Mouse (Mus musculus) myocyte (in vitro differentiated cells): ENCODE measurements around the gene Hyal3. TPM values are rescaled to one million over a fixed set of nuclear protein-coding genes. Genes with fewer than 3 reads are reported as not detected.
A peak's percentile ranks its signal among the peaks of the same experiment; 100 is the strongest.

ENCODE experiments used
- H3K27me3 ChIP-seq: one replicate; pipeline ENCODE4 v1.6.1; 2011; ENCODE audit not compliant: control insufficient read depth, insufficient read depth, insufficient read length
- H3K36me3 ChIP-seq: one replicate; pipeline ENCODE4 v1.6.1; 2011; ENCODE audit not compliant: control insufficient read depth, insufficient read depth
- H3K4me2 ChIP-seq: one replicate; pipeline ENCODE4 v1.6.1; 2011; ENCODE audit warnings: low read depth, control low read depth
- H3K4me3 ChIP-seq: one replicate; pipeline ENCODE4 v1.5.1; 2011; ENCODE audit warnings: mild to moderate bottlenecking, control low read depth, moderate library complexity
- H3K79me2 ChIP-seq: one replicate; pipeline ENCODE4 v1.6.1; 2011; ENCODE audit not compliant: control insufficient read depth, insufficient read depth
- H3ac ChIP-seq: one replicate; pipeline ENCODE4 v1.6.1; 2011; ENCODE audit not compliant: control insufficient read depth, insufficient read length
- CEBPB ChIP-seq: IDR thresholded peaks from 2 replicates; pipeline ENCODE4 v1.6.1; 2011; ENCODE audit warnings: mild to moderate bottlenecking, moderate library complexity; ENCODE audit not compliant: poor library complexity, insufficient read depth, severe bottlenecking
- E2F4 ChIP-seq: IDR thresholded peaks from one replicate; pipeline ENCODE4 v1.6.1; 2011; ENCODE audit warnings: mild to moderate bottlenecking, control low read depth, moderate library complexity; ENCODE audit not compliant: insufficient read depth
- MAX ChIP-seq: IDR thresholded peaks from one replicate; pipeline ENCODE4 v1.6.1; 2011; ENCODE audit warnings: low read depth, mild to moderate bottlenecking, control low read depth
- MYOD1 ChIP-seq, 3 experiments: IDR thresholded peaks; one replicate each; pipeline ENCODE4 v1.6.1; 2011; ENCODE audit warnings: control low read depth in 2 of 3, low read depth in 2 of 3, mild to moderate bottlenecking in 2 of 3, moderate library complexity in 1 of 3; ENCODE audit not compliant: insufficient read length in 2 of 3, control insufficient read depth in 1 of 3
- MYOG ChIP-seq, 3 experiments: IDR thresholded peaks; one replicate each; pipeline ENCODE4 v1.6.1; 2011; ENCODE audit warnings: control low read depth in 2 of 3, low read depth in 2 of 3, mild to moderate bottlenecking in 2 of 3; ENCODE audit not compliant: insufficient read length in 2 of 3, control insufficient read depth in 1 of 3, insufficient read depth in 1 of 3
- POLR2A ChIP-seq: IDR thresholded peaks from one replicate; pipeline ENCODE4 v1.6.1; 2011; ENCODE audit warnings: low read depth, mild to moderate bottlenecking, control low read depth, moderate library complexity; ENCODE audit not compliant: insufficient read length
- POLR2AphosphoS2 ChIP-seq: IDR thresholded peaks from one replicate; pipeline ENCODE4 v1.6.1; 2011; ENCODE audit warnings: low read depth, control low read depth; ENCODE audit not compliant: insufficient read length
- REST ChIP-seq: IDR thresholded peaks from one replicate; pipeline ENCODE4 v1.6.1; 2011; ENCODE audit warnings: mild to moderate bottlenecking, control low read depth, moderate library complexity; ENCODE audit not compliant: insufficient read depth, insufficient read length
- SRF ChIP-seq: IDR thresholded peaks from one replicate; pipeline ENCODE4 v1.6.1; 2011; ENCODE audit warnings: low read depth; ENCODE audit not compliant: control insufficient read depth, insufficient read length
- TCF12 ChIP-seq: IDR thresholded peaks from one replicate; pipeline ENCODE4 v1.6.1; 2011; ENCODE audit warnings: mild to moderate bottlenecking, control low read depth; ENCODE audit not compliant: poor library complexity, insufficient read depth, severe bottlenecking
- TCF3 ChIP-seq: IDR thresholded peaks from one replicate; pipeline ENCODE4 v1.6.1; 2011; ENCODE audit warnings: low read depth, control low read depth; ENCODE audit not compliant: insufficient read length
- USF1 ChIP-seq: IDR thresholded peaks from one replicate; pipeline ENCODE4 v1.6.1; 2011; ENCODE audit warnings: low read depth, mild to moderate bottlenecking, control low read depth, moderate library complexity
- polyA plus RNA-seq: library from polyadenylated mRNA; unstranded; fragments of >200 nt; fragmentation: generic; extraction: Trizol; gene quantifications from one replicate; pipeline ENCODE4 v1.2.1, GENCODE M21; 2012; ENCODE audit warnings: missing spikeins

Gene Hyal3
- polyA plus RNA-seq, 1 experiment = 0.43 TPM

DNA sequence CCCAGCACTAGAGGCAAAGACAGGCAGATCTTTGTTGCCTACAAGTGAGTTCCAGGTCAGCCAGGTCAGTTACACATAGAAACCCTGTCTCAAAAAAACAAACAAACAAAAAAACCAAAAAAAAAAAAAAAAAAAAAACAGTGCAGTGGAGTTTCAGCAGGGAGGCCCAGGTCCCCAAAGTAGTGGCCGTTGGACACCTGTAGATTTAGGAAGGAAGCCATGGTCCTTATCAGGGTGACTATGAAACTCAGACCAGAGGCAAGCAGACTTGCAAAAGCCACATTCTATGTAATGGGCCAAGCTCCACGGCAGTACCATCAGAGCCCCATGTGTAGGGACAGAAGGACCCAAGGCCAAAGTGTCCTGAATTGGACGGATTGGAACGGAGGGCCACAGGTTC is 966 bp downstream of the Hyal3 start:
- TF ChIP-seq POLR2AphosphoS2 (no peak), CEBPB (no peak), POLR2A (no peak), SRF (no peak), MYOD1 (IDR thresholded peaks at IDR 0.05; ENCODE audit: control insufficient read depth in 1 of 3, insufficient read length in 2 of 3, low read depth in 2 of 3) (no peak), TCF12 (no peak), TCF3 (no peak), USF1 (no peak), MYOG (IDR thresholded peaks at IDR 0.05; ENCODE audit: control insufficient read depth in 1 of 3, insufficient read depth in 1 of 3, insufficient read length in 2 of 3, low read depth in 2 of 3) (no peak), E2F4 (no peak)
- H3K36me3 ChIP-seq = no peaks in the 10 kb centered on the region
- H3K27me3 ChIP-seq = no peaks in the 10 kb centered on the region
- peak overlapping the region; percentile 79 for H3K4me3 ChIP-seq
- peaks cover 5% of the 10 kb centered on the region for H3K79me2 ChIP-seq
- H3ac ChIP-seq = no peak overlapping the region
- peak overlapping the region; percentile 90 for H3K4me2 ChIP-seq

DNA sequence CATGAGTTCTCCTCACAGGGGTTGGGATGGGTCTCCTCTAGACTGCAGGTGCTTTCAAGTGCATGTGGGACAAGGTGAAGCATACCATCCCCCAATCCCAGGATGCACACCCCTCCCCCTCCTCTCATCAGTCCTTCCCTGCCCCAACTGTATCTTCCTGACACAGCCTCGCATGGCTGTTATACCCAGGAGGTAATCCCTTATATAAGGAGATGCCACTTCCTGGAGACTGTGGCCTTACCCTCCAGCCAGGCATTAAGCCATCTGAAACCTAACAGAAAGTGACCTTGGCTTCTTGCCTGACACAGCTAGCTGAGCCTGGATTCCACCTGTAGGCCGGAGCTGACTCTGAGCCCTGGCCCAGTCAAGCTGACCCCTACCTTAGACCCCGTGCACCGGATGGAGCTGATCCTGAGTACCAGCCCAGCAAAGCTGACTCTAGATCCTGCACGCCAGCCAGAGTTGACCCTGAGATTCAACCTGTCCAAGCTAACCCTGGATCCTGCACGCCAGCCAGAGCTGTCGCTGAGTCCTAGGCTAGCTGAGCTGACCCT is 2.0 kb downstream of the Hyal3 start:
- Histone ChIP-seq H3ac (no peak overlapping the region), H3K27me3 (no peaks in the 10 kb centered on the region), H3K36me3 (no peaks in the 10 kb centered on the region), H3K4me3 (no peak overlapping the region), H3K4me2 (no peak overlapping the region), H3K79me2 (peaks cover 5% of the 10 kb centered on the region)
- TF ChIP-seq MYOG (IDR thresholded peaks at IDR 0.05; ENCODE audit: control insufficient read depth in 1 of 3, insufficient read depth in 1 of 3, insufficient read length in 2 of 3, low read depth in 2 of 3) (no peak), CEBPB (no peak), POLR2AphosphoS2 (no peak), REST (no peak), TCF12 (no peak), SRF (no peak), MAX (no peak), POLR2A (no peak), TCF3 (no peak), USF1 (no peak), MYOD1 (IDR thresholded peaks at IDR 0.05; ENCODE audit: control insufficient read depth in 1 of 3, insufficient read length in 2 of 3, low read depth in 2 of 3) (no peak), E2F4 (no peak)

DNA sequence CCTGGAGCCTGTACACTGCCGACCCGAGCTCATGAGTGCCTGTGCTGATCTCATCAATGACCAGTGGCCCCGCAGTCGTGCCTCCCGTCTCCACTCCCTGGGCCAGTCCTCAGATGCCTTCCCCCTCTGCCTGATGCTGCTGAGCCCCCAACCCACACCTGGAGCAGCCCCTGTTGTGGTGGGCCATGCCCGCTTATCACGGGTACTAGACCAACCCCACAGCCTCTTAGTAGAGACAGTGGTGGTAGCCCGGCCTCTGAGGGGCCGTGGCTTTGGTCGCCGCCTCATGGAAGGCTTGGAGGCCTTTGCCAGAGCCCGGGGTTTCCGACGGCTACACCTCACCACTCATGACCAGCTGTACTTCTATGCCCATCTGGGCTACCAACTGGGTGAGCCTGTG is 2.6 kb downstream of the Hyal3 start:
- Histone ChIP-seq H3K4me2 (no peak overlapping the region), H3ac (no peak overlapping the region), H3K27me3 (no peaks in the 10 kb centered on the region), H3K79me2 (peaks cover 10% of the 10 kb centered on the region), H3K36me3 (no peaks in the 10 kb centered on the region), H3K4me3 (no peak overlapping the region)
- TF ChIP-seq E2F4 (no peak), POLR2AphosphoS2 (peak; percentile 24), MYOD1 (IDR thresholded peaks at IDR 0.05; ENCODE audit: control insufficient read depth in 1 of 3, insufficient read length in 2 of 3, low read depth in 2 of 3) (no peak)

DNA sequence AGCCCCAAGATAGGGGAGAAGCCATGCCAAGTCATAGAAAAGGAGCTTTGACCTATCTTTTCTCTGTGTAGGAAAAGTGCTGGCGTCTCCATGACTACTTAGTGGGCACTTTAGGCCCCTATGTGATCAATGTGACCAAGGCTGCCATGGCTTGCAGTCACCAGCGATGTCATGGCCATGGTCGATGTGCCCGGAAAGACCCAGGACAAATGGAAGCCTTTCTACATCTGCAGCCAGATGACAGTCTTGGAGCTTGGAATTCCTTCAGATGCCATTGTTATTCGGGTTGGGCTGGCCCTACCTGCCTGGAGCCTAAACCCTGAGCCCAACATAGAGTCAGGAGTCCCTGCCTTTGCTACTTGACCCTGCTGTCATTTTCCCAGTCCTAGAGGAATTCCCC is 5.9 kb downstream of the Hyal3 start:
- Histone ChIP-seq H3K4me3 (peak overlapping the region; percentile 53), H3K36me3 (no peaks in the 10 kb centered on the region), H3ac (no peak overlapping the region), H3K27me3 (no peaks in the 10 kb centered on the region), H3K79me2 (peaks cover 15% of the 10 kb centered on the region), H3K4me2 (peak overlapping the region; percentile 12)
- no peak for TF ChIP-seq E2F4
- no peak for TF ChIP-seq USF1
- no peak for TF ChIP-seq REST
- TF ChIP-seq MAX = no peak
- TF ChIP-seq POLR2A = no peak
- TF ChIP-seq CEBPB = no peak
- TF ChIP-seq MYOG (IDR thresholded peaks at IDR 0.05; ENCODE audit: control insufficient read depth in 1 of 3, insufficient read depth in 1 of 3, insufficient read length in 2 of 3, low read depth in 2 of 3) = no peak
- no peak for TF ChIP-seq SRF
- no peak for TF ChIP-seq TCF12
- no peak for TF ChIP-seq TCF3
- no peak for TF ChIP-seq MYOD1 (IDR thresholded peaks at IDR 0.05; ENCODE audit: control insufficient read depth in 1 of 3, insufficient read length in 2 of 3, low read depth in 2 of 3)
- no peak for TF ChIP-seq POLR2AphosphoS2

DNA sequence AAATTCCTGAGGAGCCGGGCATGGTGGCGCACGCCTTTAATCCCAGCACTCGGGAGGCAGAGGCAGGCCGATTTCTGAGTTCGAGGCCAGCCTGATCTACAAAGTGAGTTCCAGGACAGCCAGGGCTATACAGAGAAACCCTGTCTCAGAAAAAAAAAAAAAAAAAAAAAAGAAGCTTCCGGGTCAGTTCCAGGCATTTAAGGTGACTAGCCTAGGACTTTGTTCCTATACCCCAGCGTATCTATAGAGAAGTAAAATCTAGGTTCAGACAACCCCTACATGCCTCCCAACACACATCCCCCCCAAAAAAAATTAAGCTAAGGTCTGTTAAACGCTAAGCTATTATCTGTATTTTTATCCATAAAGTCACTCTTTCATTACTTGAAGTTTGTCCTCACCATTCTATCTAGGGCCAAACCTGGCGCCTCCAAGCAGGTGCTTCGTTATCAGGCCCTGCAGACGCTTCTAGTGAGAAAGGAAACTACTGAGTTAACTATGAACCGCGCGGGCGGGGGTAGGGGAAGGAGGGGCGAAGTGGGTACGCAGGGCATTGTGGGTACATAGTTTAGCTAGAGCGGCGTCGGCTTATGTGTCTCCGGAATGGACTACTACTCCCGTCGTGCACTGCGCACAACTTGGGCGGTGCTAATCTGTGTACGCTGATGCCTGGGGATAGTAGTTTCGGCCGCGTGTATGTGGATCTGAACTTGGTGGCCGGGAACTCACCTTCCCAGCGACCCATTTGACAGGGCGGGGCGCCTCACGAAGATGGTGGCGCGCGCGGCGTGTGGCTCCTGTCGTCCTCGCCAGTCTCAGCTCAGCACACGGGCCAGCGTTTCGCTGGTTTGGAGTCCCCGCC is 6.6 kb downstream of the Hyal3 start, which contains the start of gene Ifrd2:
Ifrd2 (plus strand) TSS at position 669 of the 859 bp plus-strand sequence.
- H3ac ChIP-seq = peak within 1 kb of the TSS; percentile 48
- TF ChIP-seq TCF12 (no peak), MAX (no peak), MYOD1 (IDR thresholded peaks at IDR 0.05; ENCODE audit: control insufficient read depth in 1 of 3, insufficient read length in 2 of 3, low read depth in 2 of 3) (no peak), SRF (no peak), POLR2A (peak; percentile 75), POLR2AphosphoS2 (peak; percentile 88), TCF3 (no peak), REST (no peak), MYOG (IDR thresholded peaks at IDR 0.05; ENCODE audit: control insufficient read depth in 1 of 3, insufficient read depth in 1 of 3, insufficient read length in 2 of 3, low read depth in 2 of 3) (no peak), CEBPB (no peak), E2F4 (peak; percentile 10), USF1 (no peak)
- no peaks in the 10 kb centered on the region for H3K27me3 ChIP-seq
- no peaks in the 10 kb centered on the region for H3K36me3 ChIP-seq
- peak within 1 kb of the TSS; percentile 88 for H3K4me2 ChIP-seq
- H3K79me2 ChIP-seq = peaks cover 14% of the 10 kb centered on the region
- peak within 1 kb of the TSS; percentile 53 for H3K4me3 ChIP-seq
